Mouse (Mus musculus): ENCODE measurements around the gene Selenof.

- TF ChIP-seq POLR2AphosphoS5 (IDR thresholded peaks at IDR 0.05; ENCODE audit: borderline replicate concordance, low read depth, low read length) (no peak), CTCF (IDR thresholded peaks at IDR 0.05 in 2 of 3, conservative IDR thresholded peaks at IDR 0.05 in 1 of 3; ENCODE audit: control insufficient read depth in 1 of 3, insufficient read depth in 1 of 3, low read depth in 2 of 3, low read length in 3 of 3, poor library complexity in 1 of 3, severe bottlenecking in 1 of 3) (no peak), SMC3 (IDR thresholded peaks at IDR 0.05; ENCODE audit: low read depth, low read length) (no peak), RCOR1 (IDR thresholded peaks at IDR 0.05; ENCODE audit: low read depth, low read length) (no peak), KAT2A (conservative IDR thresholded peaks at IDR 0.05; ENCODE audit: low read depth, low read length) (no peak), MAFK (IDR thresholded peaks at IDR 0.05; ENCODE audit: borderline replicate concordance, low read depth, low read length) (no peak), SIN3A (IDR thresholded peaks at IDR 0.05; ENCODE audit: low read length) (no peak), EP300 (IDR thresholded peaks at IDR 0.05; ENCODE audit: low read depth in 1 of 2, low read length in 2 of 2) (no peak), POLR2A (IDR thresholded peaks at IDR 0.05; ENCODE audit: control insufficient read depth in 1 of 2, insufficient read depth in 1 of 2, low read depth in 1 of 2, low read length in 2 of 2, poor library complexity in 1 of 2) (no peak), USF2 (IDR thresholded peaks at IDR 0.05; ENCODE audit: borderline replicate concordance in 1 of 2, insufficient read depth in 1 of 2, low read depth in 1 of 2, low read length in 2 of 2) (no peak)
Observed at GRCm38 (mm10) chr3:144611626-144612271, 41.6 kb downstream of the Selenof start.

Measured in MEL (cell line).